Mouse (Mus musculus): ENCODE results near the gene Gm13691. TPM values are rescaled to one million over a fixed set of nuclear protein-coding genes. Genes with fewer than 3 reads are reported as not detected.
"Not testable (repeated sequence)": the region's sequence is repeated elsewhere in the genome, so short reads cannot be mapped to it uniquely, and the experiment has no call there.

Gene Gm13691
- not detected in 2 replicates for polyA plus RNA-seq (2012; rRNA removed)

DNA sequence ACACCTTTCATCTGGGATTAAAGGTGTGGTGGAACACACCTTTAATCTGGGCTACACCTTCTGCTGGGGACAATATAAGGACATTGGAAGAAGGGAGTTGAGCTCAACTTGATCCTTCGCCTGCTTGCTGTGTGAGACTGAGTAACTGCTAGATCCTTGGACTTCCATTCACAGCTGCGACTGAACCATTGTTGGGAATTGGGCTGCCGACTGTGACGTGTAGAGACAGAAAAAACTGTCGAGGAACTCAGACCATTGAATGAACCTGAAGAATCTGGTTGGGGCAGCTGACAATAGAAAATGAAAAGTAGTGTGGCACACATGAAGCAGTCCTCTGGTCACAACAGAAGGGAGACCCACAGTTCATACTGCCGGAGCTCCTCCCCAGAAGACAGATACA lies at the start of gene Gm13691:
TSS of gene Gm13691 (plus strand) at position 301 of the 400 bp plus-strand sequence.
- not testable (repeated sequence) for H3K4me3 ChIP-seq (replicated peaks; ENCODE audit: extremely low read depth, low read depth, low read length); H3K4me1 ChIP-seq (ENCODE audit: control insufficient read depth, insufficient read depth, low read length); DNase-seq
- WGBS: no CpG with 5 or more reads among the region's 6 CpGs

DNA sequence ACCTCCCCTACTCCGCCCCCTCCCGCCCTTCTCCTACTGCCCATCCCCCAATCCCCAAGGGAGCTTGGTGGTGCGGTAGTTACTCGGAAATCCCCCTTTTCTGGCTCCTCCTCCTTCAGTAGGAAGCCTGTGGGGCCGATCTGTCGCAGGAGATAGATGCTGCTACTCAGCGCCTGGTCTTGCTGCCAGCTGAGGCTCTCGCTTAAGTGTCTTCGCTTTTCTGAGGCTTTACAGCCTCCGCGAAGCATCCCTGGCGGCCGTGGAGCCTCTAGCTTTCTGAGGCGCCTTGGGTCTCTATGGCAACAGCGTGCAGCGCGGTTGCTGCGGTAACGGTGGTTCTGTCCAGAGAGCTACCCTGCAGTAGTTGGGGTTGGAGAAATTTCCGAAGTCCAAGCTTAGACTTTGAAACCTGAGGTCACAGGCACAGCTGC lies 49.4 kb upstream of the Gm13691 start, which contains the start of gene Zswim2:
TSS of gene Zswim2 (minus strand) at position 298 of the 431 bp plus-strand sequence.
- H3K4me3 ChIP-seq (replicated peaks; ENCODE audit: extremely low read depth, low read depth, low read length): no peak within 1 kb of the TSS
- no peaks in the 10 kb centered on the region for H3K4me1 ChIP-seq (ENCODE audit: control insufficient read depth, insufficient read depth, low read length)
- DNase-seq: no peak
- TF ChIP-seq CTCF (IDR thresholded peaks at IDR 0.05; ENCODE audit: insufficient read depth, low read length): no peak
- TF ChIP-seq POLR2A (IDR thresholded peaks at IDR 0.05; ENCODE audit: borderline replicate concordance, extremely low read depth, low read depth, low read length): no peak
- 2% methylated on average over 20 of the region's 20 CpGs for WGBS

DNA sequence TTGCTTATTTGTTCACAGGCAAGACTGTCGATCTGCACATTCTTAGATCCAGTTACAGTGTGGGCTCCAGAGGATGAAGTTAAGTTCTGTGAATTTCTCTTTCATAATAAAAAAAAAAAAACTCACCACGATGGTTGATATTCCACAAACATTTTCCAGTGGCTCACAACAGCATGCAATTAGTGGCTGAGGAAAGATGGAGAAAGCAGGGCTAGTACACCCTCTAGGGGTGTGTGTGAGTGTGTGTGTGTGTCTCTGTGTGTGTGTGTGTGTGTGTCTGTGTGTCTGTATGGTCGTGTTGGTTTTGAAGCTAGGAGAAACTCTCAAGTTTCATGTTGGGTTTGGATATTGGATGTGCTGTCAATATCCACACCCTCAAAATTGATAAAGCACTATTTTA lies 49.0 kb upstream of the Gm13691 start:
- TF ChIP-seq CTCF (IDR thresholded peaks at IDR 0.05; ENCODE audit: insufficient read depth, low read length) (no peak), POLR2A (IDR thresholded peaks at IDR 0.05; ENCODE audit: borderline replicate concordance, extremely low read depth, low read depth, low read length) (no peak)
- Histone ChIP-seq H3K4me3 (replicated peaks; ENCODE audit: extremely low read depth, low read depth, low read length) (no peak overlapping the region), H3K4me1 (ENCODE audit: control insufficient read depth, insufficient read depth, low read length) (no peaks in the 10 kb centered on the region)
- DNase-seq: no peak
- WGBS: 35% methylated on average over 3 of the region's 3 CpGs

DNA sequence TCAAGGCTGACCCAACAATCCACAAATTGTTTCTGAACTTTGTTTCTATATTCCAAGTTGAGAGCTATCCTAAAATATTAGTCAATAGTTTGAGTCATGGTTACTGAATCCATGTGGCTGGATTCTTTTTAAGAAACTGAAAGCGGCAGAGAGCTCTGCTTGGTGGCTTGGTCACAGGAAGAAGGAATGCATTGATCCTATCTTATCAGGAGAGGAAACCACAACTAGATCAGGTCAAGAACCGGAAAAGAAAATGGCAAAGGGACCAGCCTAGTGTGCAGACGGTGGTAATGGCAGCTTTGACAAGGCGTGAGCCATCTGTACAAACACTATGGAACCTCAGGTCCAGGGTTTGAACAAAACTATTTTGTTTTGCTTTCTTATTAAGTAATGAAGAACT lies 48.6 kb upstream of the Gm13691 start:
- TF ChIP-seq POLR2A (IDR thresholded peaks at IDR 0.05; ENCODE audit: borderline replicate concordance, extremely low read depth, low read depth, low read length): no peak
- no peak for TF ChIP-seq CTCF (IDR thresholded peaks at IDR 0.05; ENCODE audit: insufficient read depth, low read length)
- DNase-seq: no peak

DNA sequence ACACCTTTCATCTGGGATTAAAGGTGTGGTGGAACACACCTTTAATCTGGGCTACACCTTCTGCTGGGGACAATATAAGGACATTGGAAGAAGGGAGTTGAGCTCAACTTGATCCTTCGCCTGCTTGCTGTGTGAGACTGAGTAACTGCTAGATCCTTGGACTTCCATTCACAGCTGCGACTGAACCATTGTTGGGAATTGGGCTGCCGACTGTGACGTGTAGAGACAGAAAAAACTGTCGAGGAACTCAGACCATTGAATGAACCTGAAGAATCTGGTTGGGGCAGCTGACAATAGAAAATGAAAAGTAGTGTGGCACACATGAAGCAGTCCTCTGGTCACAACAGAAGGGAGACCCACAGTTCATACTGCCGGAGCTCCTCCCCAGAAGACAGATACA lies 35.0 kb upstream of the Gm13691 start, which contains the start of gene Gm13698:
TSS of gene Gm13698 (plus strand) at position 301 of the 400 bp plus-strand sequence.
- no CpG with 5 or more reads among the region's 6 CpGs for WGBS
- H3K4me3 ChIP-seq (replicated peaks; ENCODE audit: extremely low read depth, low read depth, low read length); H3K4me1 ChIP-seq (ENCODE audit: control insufficient read depth, insufficient read depth, low read length); DNase-seq: not testable (repeated sequence)

More for the DNA sequence above, 48.6 kb upstream of the Gm13691 start:
- WGBS: 36% methylated on average over 4 of the region's 4 CpGs
- H3K4me1 ChIP-seq (ENCODE audit: control insufficient read depth, insufficient read depth, low read length): no peaks in the 10 kb centered on the region
- H3K4me3 ChIP-seq (replicated peaks; ENCODE audit: extremely low read depth, low read depth, low read length): no peak overlapping the region

DNA sequence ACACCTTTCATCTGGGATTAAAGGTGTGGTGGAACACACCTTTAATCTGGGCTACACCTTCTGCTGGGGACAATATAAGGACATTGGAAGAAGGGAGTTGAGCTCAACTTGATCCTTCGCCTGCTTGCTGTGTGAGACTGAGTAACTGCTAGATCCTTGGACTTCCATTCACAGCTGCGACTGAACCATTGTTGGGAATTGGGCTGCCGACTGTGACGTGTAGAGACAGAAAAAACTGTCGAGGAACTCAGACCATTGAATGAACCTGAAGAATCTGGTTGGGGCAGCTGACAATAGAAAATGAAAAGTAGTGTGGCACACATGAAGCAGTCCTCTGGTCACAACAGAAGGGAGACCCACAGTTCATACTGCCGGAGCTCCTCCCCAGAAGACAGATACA lies 29.1 kb upstream of the Gm13691 start, which contains the start of gene Gm13693:
TSS of gene Gm13693 (plus strand) at position 301 of the 400 bp plus-strand sequence.
- no CpG with 5 or more reads among the region's 6 CpGs for WGBS
- H3K4me3 ChIP-seq (replicated peaks; ENCODE audit: extremely low read depth, low read depth, low read length); DNase-seq; H3K4me1 ChIP-seq (ENCODE audit: control insufficient read depth, insufficient read depth, low read length): not testable (repeated sequence)

DNA sequence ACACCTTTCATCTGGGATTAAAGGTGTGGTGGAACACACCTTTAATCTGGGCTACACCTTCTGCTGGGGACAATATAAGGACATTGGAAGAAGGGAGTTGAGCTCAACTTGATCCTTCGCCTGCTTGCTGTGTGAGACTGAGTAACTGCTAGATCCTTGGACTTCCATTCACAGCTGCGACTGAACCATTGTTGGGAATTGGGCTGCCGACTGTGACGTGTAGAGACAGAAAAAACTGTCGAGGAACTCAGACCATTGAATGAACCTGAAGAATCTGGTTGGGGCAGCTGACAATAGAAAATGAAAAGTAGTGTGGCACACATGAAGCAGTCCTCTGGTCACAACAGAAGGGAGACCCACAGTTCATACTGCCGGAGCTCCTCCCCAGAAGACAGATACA lies 23.3 kb upstream of the Gm13691 start, which contains the start of gene Gm13695:
TSS of gene Gm13695 (plus strand) at position 301 of the 400 bp plus-strand sequence.
- not testable (repeated sequence) for H3K4me3 ChIP-seq (replicated peaks; ENCODE audit: extremely low read depth, low read depth, low read length); H3K4me1 ChIP-seq (ENCODE audit: control insufficient read depth, insufficient read depth, low read length); DNase-seq
- WGBS: no CpG with 5 or more reads among the region's 6 CpGs

DNA sequence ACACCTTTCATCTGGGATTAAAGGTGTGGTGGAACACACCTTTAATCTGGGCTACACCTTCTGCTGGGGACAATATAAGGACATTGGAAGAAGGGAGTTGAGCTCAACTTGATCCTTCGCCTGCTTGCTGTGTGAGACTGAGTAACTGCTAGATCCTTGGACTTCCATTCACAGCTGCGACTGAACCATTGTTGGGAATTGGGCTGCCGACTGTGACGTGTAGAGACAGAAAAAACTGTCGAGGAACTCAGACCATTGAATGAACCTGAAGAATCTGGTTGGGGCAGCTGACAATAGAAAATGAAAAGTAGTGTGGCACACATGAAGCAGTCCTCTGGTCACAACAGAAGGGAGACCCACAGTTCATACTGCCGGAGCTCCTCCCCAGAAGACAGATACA lies 17.5 kb upstream of the Gm13691 start, which contains the start of gene Gm13696:
TSS of gene Gm13696 (plus strand) at position 301 of the 400 bp plus-strand sequence.
- no CpG with 5 or more reads among the region's 6 CpGs for WGBS
- DNase-seq; H3K4me3 ChIP-seq (replicated peaks; ENCODE audit: extremely low read depth, low read depth, low read length); H3K4me1 ChIP-seq (ENCODE audit: control insufficient read depth, insufficient read depth, low read length): not testable (repeated sequence)

DNA sequence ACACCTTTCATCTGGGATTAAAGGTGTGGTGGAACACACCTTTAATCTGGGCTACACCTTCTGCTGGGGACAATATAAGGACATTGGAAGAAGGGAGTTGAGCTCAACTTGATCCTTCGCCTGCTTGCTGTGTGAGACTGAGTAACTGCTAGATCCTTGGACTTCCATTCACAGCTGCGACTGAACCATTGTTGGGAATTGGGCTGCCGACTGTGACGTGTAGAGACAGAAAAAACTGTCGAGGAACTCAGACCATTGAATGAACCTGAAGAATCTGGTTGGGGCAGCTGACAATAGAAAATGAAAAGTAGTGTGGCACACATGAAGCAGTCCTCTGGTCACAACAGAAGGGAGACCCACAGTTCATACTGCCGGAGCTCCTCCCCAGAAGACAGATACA lies 11.7 kb upstream of the Gm13691 start, which contains the start of gene Gm13694:
TSS of gene Gm13694 (plus strand) at position 301 of the 400 bp plus-strand sequence.
- H3K4me1 ChIP-seq (ENCODE audit: control insufficient read depth, insufficient read depth, low read length); H3K4me3 ChIP-seq (replicated peaks; ENCODE audit: extremely low read depth, low read depth, low read length); DNase-seq: not testable (repeated sequence)
- no CpG with 5 or more reads among the region's 6 CpGs for WGBS

DNA sequence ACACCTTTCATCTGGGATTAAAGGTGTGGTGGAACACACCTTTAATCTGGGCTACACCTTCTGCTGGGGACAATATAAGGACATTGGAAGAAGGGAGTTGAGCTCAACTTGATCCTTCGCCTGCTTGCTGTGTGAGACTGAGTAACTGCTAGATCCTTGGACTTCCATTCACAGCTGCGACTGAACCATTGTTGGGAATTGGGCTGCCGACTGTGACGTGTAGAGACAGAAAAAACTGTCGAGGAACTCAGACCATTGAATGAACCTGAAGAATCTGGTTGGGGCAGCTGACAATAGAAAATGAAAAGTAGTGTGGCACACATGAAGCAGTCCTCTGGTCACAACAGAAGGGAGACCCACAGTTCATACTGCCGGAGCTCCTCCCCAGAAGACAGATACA lies 5.9 kb upstream of the Gm13691 start, which contains the start of gene Gm13697:
TSS of gene Gm13697 (plus strand) at position 301 of the 400 bp plus-strand sequence.
- WGBS: no CpG with 5 or more reads among the region's 6 CpGs
- not testable (repeated sequence) for H3K4me3 ChIP-seq (replicated peaks; ENCODE audit: extremely low read depth, low read depth, low read length); H3K4me1 ChIP-seq (ENCODE audit: control insufficient read depth, insufficient read depth, low read length); DNase-seq

DNA sequence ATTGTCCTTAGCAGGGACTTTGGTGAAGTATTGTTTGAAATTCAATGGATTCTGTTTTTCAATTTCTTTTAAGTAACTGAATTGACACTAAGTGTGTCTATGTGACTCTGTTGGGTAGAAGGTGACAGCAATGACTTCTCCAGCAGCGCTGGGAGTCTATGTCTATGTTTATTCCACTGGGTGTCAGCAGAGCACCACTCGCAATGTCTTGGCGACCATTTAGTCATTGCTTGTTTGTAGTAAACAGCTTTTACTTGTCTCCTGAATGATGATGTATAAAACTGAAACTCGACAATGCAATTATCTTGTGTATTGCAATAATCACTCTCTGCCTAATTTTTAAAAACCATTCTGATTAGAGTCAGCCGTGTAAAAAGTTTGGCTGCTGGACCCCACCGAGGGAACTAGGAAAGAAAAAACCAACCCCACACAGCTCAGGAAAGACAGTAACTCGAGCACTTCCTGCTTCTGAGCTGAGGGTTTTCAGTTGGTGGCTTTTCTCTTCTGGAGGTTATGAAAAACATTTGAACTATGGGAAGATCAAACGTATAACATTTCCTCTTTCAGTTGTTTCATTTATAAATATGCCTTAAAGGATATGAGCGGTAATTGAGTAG lies 3.4 kb downstream of the Gm13691 start:
- 18% methylated on average over 8 of the region's 9 CpGs for WGBS
- H3K4me1 ChIP-seq (ENCODE audit: control insufficient read depth, insufficient read depth, low read length); DNase-seq: not testable (repeated sequence)
- H3K4me3 ChIP-seq (replicated peaks; ENCODE audit: extremely low read depth, low read depth, low read length): peak overlapping the region; percentile 29

DNA sequence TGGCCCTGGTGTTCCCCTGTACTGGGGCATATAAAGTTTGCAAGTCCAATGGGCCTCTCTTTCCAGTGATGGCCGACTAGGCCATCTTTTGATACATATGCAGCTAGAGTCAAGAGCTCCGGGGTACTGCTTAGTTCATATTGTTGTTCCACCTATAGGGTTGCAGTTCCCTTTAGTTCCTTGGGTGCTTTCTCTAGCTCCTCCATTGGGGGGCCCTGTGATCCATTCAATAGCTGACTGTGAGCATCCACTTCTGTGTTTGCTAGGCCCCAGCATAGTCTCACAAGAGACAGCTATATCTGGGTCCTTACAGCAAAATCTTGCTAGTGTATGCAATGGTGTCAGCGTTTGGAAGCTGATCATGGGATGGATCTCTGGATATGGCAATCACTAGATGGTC lies 4.2 kb downstream of the Gm13691 start:
- not testable (repeated sequence) for H3K4me3 ChIP-seq (replicated peaks; ENCODE audit: extremely low read depth, low read depth, low read length); H3K4me1 ChIP-seq (ENCODE audit: control insufficient read depth, insufficient read depth, low read length); DNase-seq
- 83% methylated on average over 1 of the region's 3 CpGs for WGBS
